Mouse (Mus musculus): Measurements from ENCODE around the gene Ctcfl. TPM values are rescaled to one million over a fixed set of nuclear protein-coding genes. Genes with fewer than 3 reads are reported as not detected.

Ctcfl gene
- total RNA-seq (2021), result under 1 TPM in 1 of 2 experiments, not detected in 1; 0.14 TPM

GRCm38 (mm10) chr2:173119023-173119944 is at the start of gene Ctcfl:
Gene Ctcfl (minus strand): TSS chr2:173119525.
- intact Hi-C loops (cut with DNase I), result no loop called here
- DNase-seq (ENCODE audit: low spot score in 2 of 2), result no peak

GRCm38 (mm10) chr2:173168411-173168851 is 49.1 kb upstream of the Ctcfl start:
- DNase-seq (ENCODE audit: low spot score in 2 of 2), result peak; percentile 16 to 56
- intact Hi-C loops (cut with DNase I), result no loop called here

GRCm38 (mm10) chr2:173165357-173165756 is 46.0 kb upstream of the Ctcfl start:
- intact Hi-C loops (cut with DNase I), result no loop called here
- DNase-seq (ENCODE audit: low spot score in 2 of 2), result no peak

- DNase-seq (ENCODE audit: low spot score in 2 of 2), result no peak
- intact Hi-C loops (cut with DNase I), result no loop called here
Observed at GRCm38 (mm10) chr2:173164946-173165345, 45.6 kb upstream of the Ctcfl start.

GRCm38 (mm10) chr2:173164358-173164757 is 45.0 kb upstream of the Ctcfl start:
- DNase-seq (ENCODE audit: low spot score in 2 of 2), result no peak
- intact Hi-C loops (cut with DNase I), result no loop called here

GRCm38 (mm10) chr2:173163380-173163779 is 44.1 kb upstream of the Ctcfl start:
- intact Hi-C loops (cut with DNase I), result no loop called here
- DNase-seq (ENCODE audit: low spot score in 2 of 2), result no peak

- intact Hi-C loops (cut with DNase I), result no loop called here
- DNase-seq (ENCODE audit: low spot score in 2 of 2), result peak; percentile 39 to 51
Observed at GRCm38 (mm10) chr2:173159354-173160311, 40.3 kb upstream of the Ctcfl start.

- DNase-seq (ENCODE audit: low spot score in 2 of 2), result no peak
- intact Hi-C loops (cut with DNase I), result no loop called here
Observed at GRCm38 (mm10) chr2:173158390-173159055, 39.2 kb upstream of the Ctcfl start.

GRCm38 (mm10) chr2:173157871-173158270 is 38.5 kb upstream of the Ctcfl start:
- intact Hi-C loops (cut with DNase I), result no loop called here
- no peak for DNase-seq (ENCODE audit: low spot score in 2 of 2)

GRCm38 (mm10) chr2:173157376-173157775 is 38.1 kb upstream of the Ctcfl start:
- DNase-seq (ENCODE audit: low spot score in 2 of 2), result no peak
- intact Hi-C loops (cut with DNase I), result no loop called here

- intact Hi-C loops (cut with DNase I), result no loop called here
- DNase-seq (ENCODE audit: low spot score in 2 of 2), result no peak
Observed at GRCm38 (mm10) chr2:173156923-173157322, 37.6 kb upstream of the Ctcfl start.

- no peak for DNase-seq (ENCODE audit: low spot score in 2 of 2)
- intact Hi-C loops (cut with DNase I), result no loop called here
Observed at GRCm38 (mm10) chr2:173155907-173156306, 36.6 kb upstream of the Ctcfl start.

GRCm38 (mm10) chr2:173154962-173155361 is 35.6 kb upstream of the Ctcfl start:
- DNase-seq (ENCODE audit: low spot score in 2 of 2), result no peak
- intact Hi-C loops (cut with DNase I), result no loop called here

- intact Hi-C loops (cut with DNase I), result no loop called here
Observed at GRCm38 (mm10) chr2:173154513-173154912, 35.2 kb upstream of the Ctcfl start.

GRCm38 (mm10) chr2:173153266-173153665 is 33.9 kb upstream of the Ctcfl start:
- intact Hi-C loops (cut with DNase I), result no loop called here
- DNase-seq (ENCODE audit: low spot score in 2 of 2), result no peak

More at GRCm38 (mm10) chr2:173154513-173154912, 35.2 kb upstream of the Ctcfl start:
- no peak for DNase-seq (ENCODE audit: low spot score in 2 of 2)

- DNase-seq (ENCODE audit: low spot score in 2 of 2), result no peak
- intact Hi-C loops (cut with DNase I), result no loop called here
Observed at GRCm38 (mm10) chr2:173152436-173153151, 33.3 kb upstream of the Ctcfl start, which contains the start of gene Pck1. Gene Pck1 (plus strand): TSS chr2:173153048.

- DNase-seq (ENCODE audit: low spot score in 2 of 2), result no peak
- intact Hi-C loops (cut with DNase I), result no loop called here
Observed at GRCm38 (mm10) chr2:173151784-173152284, 32.5 kb upstream of the Ctcfl start.

GRCm38 (mm10) chr2:173151352-173151751 is 32.0 kb upstream of the Ctcfl start:
- intact Hi-C loops (cut with DNase I), result no loop called here
- DNase-seq (ENCODE audit: low spot score in 2 of 2), result no peak

GRCm38 (mm10) chr2:173148001-173148400 is 28.7 kb upstream of the Ctcfl start:
- DNase-seq (ENCODE audit: low spot score in 2 of 2), result no peak
- intact Hi-C loops (cut with DNase I), result no loop called here

Measured in left cerebral cortex, postnatal 25 days (tissue).